Mouse (Mus musculus): ENCODE results near the gene Ptpn22.

- TF ChIP-seq CTCF (IDR thresholded peaks at IDR 0.05; ENCODE audit: control insufficient read depth, insufficient read depth, insufficient replicate concordance, low read depth, low read length) (no peak), POLR2A (IDR thresholded peaks at IDR 0.05; ENCODE audit: control insufficient read depth, low read depth, low read length) (no peak)
These were observed 5.8 kb upstream of the Ptpn22 start for GRCm38 (mm10) chr3:103853804-103854203.

Measured in testis, adult 2 months (tissue).